Mouse (Mus musculus) midbrain, embryonic 11.5 days (tissue): Measurements from ENCODE around the gene Abcc1. TPM values are rescaled to one million over a fixed set of nuclear protein-coding genes. Genes with fewer than 3 reads are reported as not detected.
A peak's percentile ranks its signal among the peaks of the same experiment; 100 is the strongest.

Experiments used
- ATAC-seq: fragments of 200-750 bp; cut with Nextera tagmentation; 2 replicates; pipeline ENCODE4 v1.8.0; 2017; ENCODE audit warnings: moderate TSS enrichment, moderate library complexity; ENCODE audit not compliant: low FRiP score
- DNase-seq: peaks from one replicate; pipeline ENCODE4 v3.0.0; 2015; ENCODE audit warnings: low spot score; ENCODE audit errors: missing footprints
- H3K27ac ChIP-seq: fragments of 300-500 bp; sonication (generic); 2 replicates; pipeline ENCODE4 v1.5.1; 2014; ENCODE audit warnings: low read depth, low read length
- H3K27me3 ChIP-seq: fragments of 300-500 bp; sonication (generic); 2 replicates; pipeline ENCODE4 v1.6.1; 2014; ENCODE audit warnings: mild to moderate bottlenecking, low read length, moderate library complexity, mixed read lengths; ENCODE audit not compliant: control insufficient read depth, insufficient read depth
- H3K36me3 ChIP-seq: fragments of 300-500 bp; sonication (generic); 2 replicates; pipeline ENCODE4 v1.6.1; 2014; ENCODE audit warnings: mild to moderate bottlenecking, low read length, moderate library complexity, mixed read lengths; ENCODE audit not compliant: control insufficient read depth, insufficient read depth
- H3K4me1 ChIP-seq: fragments of 300-500 bp; sonication (generic); 2 replicates; pipeline ENCODE4 v1.6.1; 2014; ENCODE audit warnings: low read length; ENCODE audit not compliant: control insufficient read depth, insufficient read depth
- H3K4me2 ChIP-seq: fragments of 300-500 bp; sonication (generic); 2 replicates; pipeline ENCODE4 v1.6.1; 2014; ENCODE audit warnings: mild to moderate bottlenecking, moderate library complexity
- H3K4me3 ChIP-seq: fragments of 300-500 bp; sonication (generic); 2 replicates; pipeline ENCODE4 v1.5.1; 2014; ENCODE audit warnings: low read depth, low read length
- H3K9ac ChIP-seq: fragments of 300-500 bp; sonication (generic); 2 replicates; pipeline ENCODE4 v1.6.1; 2014; ENCODE audit warnings: low read length
- H3K9me3 ChIP-seq: fragments of 300-500 bp; sonication (generic); 2 replicates; pipeline ENCODE4 v1.6.1; 2016; ENCODE audit warnings: low read length; ENCODE audit not compliant: control insufficient read depth
- WGBS: fragments of 180-500 bp; shearing (Covaris S2); extraction: QIAGEN DNeasy Blood & Tissue Kit; methylation state at CpG from one replicate; pipeline ENCODE4 v1.1.7; 2014; 5-methylcytosine and 5-hydroxymethylcytosine counted together
- polyA plus RNA-seq: library from polyadenylated mRNA; unstranded; fragments of >200 nt; fragmentation: Nextera tagmentation; extraction: Ambion mirVana; gene quantifications from 2 replicates; pipeline ENCODE4 v1.2.1, GENCODE M21; 2014

The Abcc1 gene
- polyA plus RNA-seq, 1 experiment from 2014 or later, result 5.4 TPM

DNA sequence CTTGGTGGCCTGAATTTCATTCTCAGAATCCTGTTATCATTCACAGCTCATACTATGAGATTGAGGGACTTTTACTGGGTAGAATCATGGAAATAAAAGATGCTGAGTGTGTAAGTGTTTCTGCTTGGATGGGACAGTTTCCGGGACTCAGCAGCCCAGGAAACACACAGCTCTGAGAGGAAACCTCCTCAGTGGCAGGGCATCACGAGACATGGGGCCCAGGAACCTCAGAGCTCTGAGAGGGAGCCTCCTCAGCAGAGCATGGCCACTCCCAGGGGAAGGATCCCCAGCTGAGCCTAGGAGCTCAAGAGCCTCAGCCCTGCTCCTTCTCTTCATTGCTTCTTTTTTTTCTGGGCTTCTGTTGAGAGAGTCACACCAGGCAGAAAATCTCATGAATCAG, 107.0 kb downstream of the Abcc1 start:
- 70% methylated on average over 2 of the region's 2 CpGs for WGBS
- no peak for DNase-seq
- no peak for ATAC-seq
- Histone ChIP-seq H3K27me3 (no peaks in the 10 kb centered on the region), H3K9me3 (no peaks in the 10 kb centered on the region), H3K4me2 (no peak overlapping the region), H3K9ac (no peak overlapping the region), H3K36me3 (no peaks in the 10 kb centered on the region; the same call in 1 of the 2 replicates), H3K4me3 (no peak overlapping the region), H3K4me1 (no peaks in the 10 kb centered on the region), H3K27ac (no peak overlapping the region)

GRCm38 (mm10) chr16:14468841-14469240, 107.5 kb downstream of the Abcc1 start:
- Histone ChIP-seq H3K4me2 (no peak overlapping the region), H3K4me1 (no peaks in the 10 kb centered on the region), H3K27me3 (no peaks in the 10 kb centered on the region), H3K4me3 (no peak overlapping the region), H3K36me3 (no peaks in the 10 kb centered on the region; the same call in 1 of the 2 replicates), H3K9me3 (no peaks in the 10 kb centered on the region), H3K9ac (no peak overlapping the region), H3K27ac (no peak overlapping the region)
- WGBS, result 95% methylated on average over 5 of the region's 5 CpGs
- ATAC-seq (no peak), DNase-seq (no peak)

DNA sequence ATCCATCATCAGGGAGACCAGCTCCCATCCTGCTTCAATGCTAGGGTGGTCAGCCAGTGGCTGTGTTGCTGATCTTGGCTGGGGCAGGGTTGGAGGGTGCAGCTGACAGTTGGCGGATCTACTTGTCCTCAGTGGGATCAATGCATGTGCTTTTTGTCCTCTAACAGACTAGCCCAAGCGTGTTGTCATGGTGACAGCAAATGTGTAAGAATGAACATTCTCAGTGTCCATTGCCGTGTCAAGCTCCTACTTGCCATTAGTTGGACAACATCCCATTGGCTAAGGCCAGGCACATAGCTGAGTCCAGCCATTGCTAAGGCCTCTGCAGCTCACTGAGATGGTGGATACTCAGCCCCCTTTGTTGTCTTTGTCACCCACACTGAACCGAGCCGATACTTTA, 110.8 kb downstream of the Abcc1 start:
- DNase-seq (no peak), ATAC-seq (0 out of 2 replicates have a peak, but pooled peaks have one; percentile 44)
- H3K27ac ChIP-seq, result no peak overlapping the region
- H3K4me3 ChIP-seq, result no peak overlapping the region
- H3K27me3 ChIP-seq, result no peaks in the 10 kb centered on the region
- H3K4me1 ChIP-seq, result no peaks in the 10 kb centered on the region
- no peaks in the 10 kb centered on the region for H3K9me3 ChIP-seq
- H3K9ac ChIP-seq, result no peak overlapping the region
- no peaks in the 10 kb centered on the region; the same call in 1 of the 2 replicates for H3K36me3 ChIP-seq
- 82% methylated on average over 5 of the region's 5 CpGs for WGBS
- no peak overlapping the region for H3K4me2 ChIP-seq

DNA sequence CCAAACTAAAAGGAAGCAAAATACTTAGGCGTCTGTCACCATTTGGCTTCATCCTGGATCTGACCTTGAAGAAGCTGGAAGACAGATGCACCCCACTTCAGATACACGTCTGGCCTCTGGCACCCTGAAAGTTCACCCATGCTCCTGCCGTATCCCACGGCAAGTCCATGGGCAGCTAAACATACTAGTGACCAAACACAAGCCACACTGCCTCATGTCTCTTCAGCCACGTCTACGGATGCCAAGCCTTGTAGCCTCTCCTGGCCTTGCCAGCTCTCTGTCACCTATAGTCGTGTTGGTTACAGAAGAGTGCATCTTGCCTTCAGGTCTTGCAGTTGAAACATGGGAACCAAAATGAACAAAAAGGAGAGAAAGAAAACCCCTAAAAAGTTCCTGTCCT, 112.3 kb downstream of the Abcc1 start:
- no peak overlapping the region for H3K27ac ChIP-seq
- no peaks in the 10 kb centered on the region for H3K9me3 ChIP-seq
- no peaks in the 10 kb centered on the region for H3K27me3 ChIP-seq
- H3K4me3 ChIP-seq, result no peak overlapping the region
- no peak for ATAC-seq
- no peak for DNase-seq
- 91% methylated on average over 7 of the region's 7 CpGs for WGBS
- H3K9ac ChIP-seq, result no peak overlapping the region
- H3K36me3 ChIP-seq, result no peaks in the 10 kb centered on the region; the same call in 1 of the 2 replicates
- no peaks in the 10 kb centered on the region for H3K4me1 ChIP-seq
- H3K4me2 ChIP-seq, result no peak overlapping the region

DNA sequence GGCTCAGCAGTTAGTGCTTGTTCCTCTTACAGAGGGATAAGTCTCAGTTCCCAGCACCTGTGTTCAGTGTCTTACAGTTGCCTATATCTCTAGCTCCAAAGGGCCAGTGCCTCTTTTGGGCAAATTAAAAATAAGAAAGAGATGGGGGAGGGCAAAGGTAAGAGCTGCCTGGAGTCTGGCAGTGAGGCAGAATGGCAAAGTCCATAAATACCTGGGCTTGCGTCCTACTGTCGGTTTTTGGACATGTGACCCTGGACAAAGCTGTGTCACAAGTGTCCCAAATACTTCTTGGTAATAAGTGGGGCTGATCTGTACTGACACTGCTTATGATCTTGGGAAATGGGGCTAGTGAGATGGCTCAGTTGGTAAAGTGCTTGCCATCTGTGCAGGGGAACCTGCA, 113.6 kb downstream of the Abcc1 start:
- WGBS, result 87% methylated on average over 2 of the region's 2 CpGs
- Histone ChIP-seq H3K9ac (no peak overlapping the region), H3K4me1 (no peaks in the 10 kb centered on the region), H3K4me2 (no peak overlapping the region), H3K27me3 (no peaks in the 10 kb centered on the region), H3K9me3 (no peaks in the 10 kb centered on the region), H3K36me3 (no peaks in the 10 kb centered on the region; the same call in 1 of the 2 replicates), H3K4me3 (no peak overlapping the region), H3K27ac (no peak overlapping the region)
- DNase-seq, result no peak
- no peak for ATAC-seq

GRCm38 (mm10) chr16:14476056-14476455, 114.7 kb downstream of the Abcc1 start:
- Histone ChIP-seq H3K9me3 (no peaks in the 10 kb centered on the region), H3K4me1 (no peaks in the 10 kb centered on the region), H3K9ac (no peak overlapping the region), H3K27ac (no peak overlapping the region), H3K36me3 (no peaks in the 10 kb centered on the region), H3K4me2 (no peak overlapping the region), H3K4me3 (no peak overlapping the region), H3K27me3 (no peaks in the 10 kb centered on the region)
- 75% methylated on average over 8 of the region's 8 CpGs for WGBS
- ATAC-seq (no peak), DNase-seq (no peak)

GRCm38 (mm10) chr16:14476701-14477400, 115.5 kb downstream of the Abcc1 start:
- H3K27me3 ChIP-seq, result no peaks in the 10 kb centered on the region
- DNase-seq, result no peak
- H3K9ac ChIP-seq, result no peak overlapping the region
- no peak overlapping the region for H3K4me3 ChIP-seq
- no peak for ATAC-seq
- no peak overlapping the region for H3K27ac ChIP-seq
- H3K4me2 ChIP-seq, result no peak overlapping the region
- H3K36me3 ChIP-seq, result no peaks in the 10 kb centered on the region
- H3K4me1 ChIP-seq, result no peaks in the 10 kb centered on the region
- WGBS, result 93% methylated on average over 9 of the region's 9 CpGs
- no peaks in the 10 kb centered on the region for H3K9me3 ChIP-seq

DNA sequence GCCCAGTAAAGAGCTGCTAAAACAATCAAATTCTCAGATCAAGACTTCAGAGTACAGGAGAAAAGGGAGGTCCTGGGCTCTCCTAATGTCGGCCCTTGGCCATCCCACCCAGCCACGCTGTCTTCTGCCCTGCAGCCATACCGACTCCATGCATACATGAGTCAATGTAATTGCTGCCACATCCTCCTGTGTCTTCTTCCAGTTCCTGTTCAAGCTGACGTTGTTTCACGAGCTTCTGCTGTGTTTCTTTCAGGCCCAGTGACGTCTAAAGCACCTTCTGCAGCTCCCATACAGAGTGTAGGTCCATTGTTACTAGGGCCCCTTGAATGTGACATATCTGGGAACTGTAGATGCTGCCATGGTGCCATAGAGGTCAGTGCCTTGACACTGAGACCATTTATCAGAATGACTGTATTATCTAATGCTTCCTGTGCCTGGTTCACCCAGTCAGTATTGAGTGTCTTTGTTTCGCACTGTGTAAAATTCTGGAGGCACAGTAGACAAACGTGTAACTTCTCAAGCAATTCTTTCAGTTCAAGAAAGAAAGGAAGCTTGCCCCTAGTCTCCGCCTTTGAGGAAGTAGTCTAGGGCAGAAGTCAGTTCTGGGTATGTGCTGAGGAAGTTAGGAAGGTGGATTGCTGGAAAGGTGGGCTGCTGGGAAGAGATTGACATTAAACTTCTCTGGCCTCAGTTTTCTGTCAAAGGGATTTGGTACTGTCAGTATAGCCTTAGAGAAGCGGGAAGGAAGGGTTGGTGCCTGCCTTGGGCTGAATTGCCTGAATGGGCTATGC, 116.3 kb downstream of the Abcc1 start:
- Histone ChIP-seq H3K4me1 (no peaks in the 10 kb centered on the region), H3K9me3 (no peaks in the 10 kb centered on the region), H3K27me3 (no peaks in the 10 kb centered on the region), H3K4me2 (no peak overlapping the region), H3K27ac (no peak overlapping the region), H3K4me3 (no peak overlapping the region), H3K36me3 (no peaks in the 10 kb centered on the region), H3K9ac (no peak overlapping the region)
- ATAC-seq (no peak), DNase-seq (no peak)
- 82% methylated on average over 10 of the region's 10 CpGs for WGBS

DNA sequence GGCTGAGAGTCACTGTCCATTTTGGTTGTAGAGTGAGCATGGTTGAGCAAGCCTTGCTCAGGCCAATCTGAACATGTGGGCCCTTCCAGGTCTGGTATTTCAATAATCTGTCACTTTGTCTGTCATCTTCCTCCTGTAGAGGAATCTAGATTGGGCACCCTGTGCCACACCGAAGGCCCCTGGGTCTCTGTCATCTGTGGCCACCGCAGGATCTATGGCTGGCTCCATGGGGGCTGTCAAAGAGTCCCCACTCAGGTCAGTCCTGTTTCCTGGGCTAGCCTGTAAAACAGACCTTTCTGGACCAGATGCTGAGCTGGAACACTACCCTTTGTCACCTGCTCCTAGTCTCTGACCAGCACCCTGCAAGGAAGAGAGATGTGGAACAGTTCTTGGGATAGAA, 118.3 kb downstream of the Abcc1 start:
- Histone ChIP-seq H3K27me3 (no peaks in the 10 kb centered on the region), H3K36me3 (no peaks in the 10 kb centered on the region), H3K27ac (no peak overlapping the region), H3K9ac (no peak overlapping the region), H3K4me3 (no peak overlapping the region), H3K9me3 (no peaks in the 10 kb centered on the region), H3K4me2 (no peak overlapping the region), H3K4me1 (no peaks in the 10 kb centered on the region)
- 98% methylated on average over 2 of the region's 2 CpGs for WGBS
- no peak for ATAC-seq
- DNase-seq, result no peak
